Mouse (Mus musculus) bone marrow macrophage, adult 2 months (primary cell): ENCODE data around the gene Slc16a3. TPM values are rescaled to one million over a fixed set of nuclear protein-coding genes. Genes with fewer than 3 reads are reported as not detected.
A peak's percentile ranks its signal among the peaks of the same experiment; 100 is the strongest.

Experiments
- H3K27ac ChIP-seq: 2 replicates; pipeline ENCODE4 v1.5.1; 2012; ENCODE audit warnings: low read depth, low read length; ENCODE audit not compliant: insufficient read depth
- H3K4me1 ChIP-seq: 2 replicates; pipeline ENCODE4 v1.6.1; 2012; ENCODE audit warnings: low read length; ENCODE audit not compliant: control insufficient read depth, insufficient read depth
- H3K4me3 ChIP-seq: 2 replicates; pipeline ENCODE4 v1.5.1; 2012; ENCODE audit warnings: mild to moderate bottlenecking, low read length, moderate library complexity; ENCODE audit not compliant: insufficient read depth
- CTCF ChIP-seq: IDR thresholded peaks from 2 replicates; pipeline ENCODE4 v1.5.1; 2012; ENCODE audit warnings: low read depth, mild to moderate bottlenecking, low read length, moderate library complexity
- POLR2A ChIP-seq: IDR thresholded peaks from 2 replicates; pipeline ENCODE4 v1.6.1; 2012; ENCODE audit warnings: mild to moderate bottlenecking, low read depth, low read length, borderline replicate concordance
- polyA plus RNA-seq: library from polyadenylated mRNA; stranded (reverse); fragments of >200 nt; gene quantifications from 2 replicates; pipeline ENCODE4 v1.2.4, GENCODE M21; 2012; ENCODE audit not compliant: missing spikeins, insufficient read depth, insufficient read length

Slc16a3 gene
- polyA plus RNA-seq: 45.2 and 50.5 TPM in 2 replicates

GRCm38 (mm10) chr11:120948328-120948727 is at the start of gene Slc16a3:
Gene Slc16a3 (plus strand): TSS chr11:120948480.
- H3K4me1 ChIP-seq: peaks cover 23% of the 10 kb centered on the region
- no peak for TF ChIP-seq POLR2A
- no peak for TF ChIP-seq CTCF

GRCm38 (mm10) chr11:120900276-120901244 is 47.7 kb upstream of the Slc16a3 start:
- no peak overlapping the region for H3K27ac ChIP-seq
- no peak overlapping the region for H3K4me3 ChIP-seq
- peaks cover 7% of the 10 kb centered on the region for H3K4me1 ChIP-seq
- TF ChIP-seq CTCF: no peak
- no peak for TF ChIP-seq POLR2A

More at GRCm38 (mm10) chr11:120948328-120948727, at the start of gene Slc16a3:
- Histone ChIP-seq H3K4me3 (peak within 1 kb of the TSS; percentile 61), H3K27ac (peak within 1 kb of the TSS; percentile 3; the same call in 1 of the 2 replicates)

GRCm38 (mm10) chr11:120901729-120902486 is 46.4 kb upstream of the Slc16a3 start:
- no peak for TF ChIP-seq POLR2A
- TF ChIP-seq CTCF: no peak
- H3K27ac ChIP-seq: no peak overlapping the region
- H3K4me1 ChIP-seq: peaks cover 7% of the 10 kb centered on the region
- H3K4me3 ChIP-seq: no peak overlapping the region

GRCm38 (mm10) chr11:120902487-120903142 is 45.7 kb upstream of the Slc16a3 start:
- no peak overlapping the region for H3K27ac ChIP-seq
- H3K4me1 ChIP-seq: peaks cover 7% of the 10 kb centered on the region
- TF ChIP-seq POLR2A: no peak
- no peak for TF ChIP-seq CTCF
- no peak overlapping the region for H3K4me3 ChIP-seq

- H3K27ac ChIP-seq: no peak overlapping the region
These were observed 45.0 kb upstream of the Slc16a3 start for GRCm38 (mm10) chr11:120903159-120903850.

GRCm38 (mm10) chr11:120904561-120904960 is 43.7 kb upstream of the Slc16a3 start:
- no peak for TF ChIP-seq POLR2A
- Histone ChIP-seq H3K4me3 (no peak overlapping the region), H3K27ac (no peak overlapping the region), H3K4me1 (no peaks in the 10 kb centered on the region)

More at GRCm38 (mm10) chr11:120903159-120903850, 45.0 kb upstream of the Slc16a3 start:
- Histone ChIP-seq H3K4me3 (no peak overlapping the region), H3K4me1 (peaks cover 1% of the 10 kb centered on the region)
- TF ChIP-seq CTCF: no peak
- no peak for TF ChIP-seq POLR2A

- Histone ChIP-seq H3K27ac (no peak overlapping the region), H3K4me3 (no peak overlapping the region), H3K4me1 (no peaks in the 10 kb centered on the region)
- TF ChIP-seq POLR2A (no peak), CTCF (peak; percentile 99)
These were observed 42.8 kb upstream of the Slc16a3 start for GRCm38 (mm10) chr11:120905430-120905873.

GRCm38 (mm10) chr11:120913796-120914195 is 34.5 kb upstream of the Slc16a3 start:
- Histone ChIP-seq H3K4me1 (peaks cover 16% of the 10 kb centered on the region), H3K27ac (no peak overlapping the region), H3K4me3 (no peak overlapping the region)
- TF ChIP-seq CTCF (no peak), POLR2A (no peak)

GRCm38 (mm10) chr11:120916477-120916876 is 31.8 kb upstream of the Slc16a3 start:
- Histone ChIP-seq H3K4me1 (peaks cover 16% of the 10 kb centered on the region), H3K27ac (peak overlapping the region; percentile 82), H3K4me3 (no peak overlapping the region)
- TF ChIP-seq POLR2A: no peak
- TF ChIP-seq CTCF: no peak
